Mouse (Mus musculus): ENCODE results near the gene Akr1c13. TPM values are rescaled to one million over a fixed set of nuclear protein-coding genes. Genes with fewer than 3 reads are reported as not detected.
A peak's percentile ranks its signal among the peaks of the same experiment; 100 is the strongest.

Gene Akr1c13
- polyA plus RNA-seq, 1 experiment from 2014 or later: 121 TPM

GRCm38 (mm10) chr13:4228441-4228840, 37.5 kb downstream of the Akr1c13 start, which contains the start of gene Akr1c19:
Gene Akr1c19 (plus strand): TSS chr13:4228700.
- Histone ChIP-seq H3K9ac (replicated peaks; ENCODE audit: low read depth, low read length) (no peak within 1 kb of the TSS), H3K36me3 (ENCODE audit: control insufficient read depth, insufficient read depth, low read length) (no peaks in the 10 kb centered on the region), H3K27ac (ENCODE audit: low read length) (no peak within 1 kb of the TSS), H3K4me3 (ENCODE audit: low read depth, low read length) (no peak within 1 kb of the TSS), H3K4me2 (replicated peaks; ENCODE audit: low read depth, low read length) (no peak within 1 kb of the TSS), H3K9me3 (ENCODE audit: control insufficient read depth, low read depth, low read length) (no peaks in the 10 kb centered on the region), H3K4me1 (ENCODE audit: control insufficient read depth, insufficient read depth, low read length) (no peaks in the 10 kb centered on the region), H3K27me3 (ENCODE audit: control insufficient read depth, insufficient read depth, low read length) (no peaks in the 10 kb centered on the region)
- no peak for ATAC-seq (ENCODE audit: insufficient number of reproducible peaks, insufficient read depth, low FRiP score, low read depth)
- WGBS: 63% methylated on average over 1 of the region's 1 CpGs

- ATAC-seq (ENCODE audit: insufficient number of reproducible peaks, insufficient read depth, low FRiP score, low read depth): no peak
- no peaks in the 10 kb centered on the region for H3K36me3 ChIP-seq (ENCODE audit: control insufficient read depth, insufficient read depth, low read length)
- no peak overlapping the region for H3K9ac ChIP-seq (replicated peaks; ENCODE audit: low read depth, low read length)
- H3K4me3 ChIP-seq (ENCODE audit: low read depth, low read length): no peak overlapping the region
- WGBS: 90% methylated on average over 8 of the region's 8 CpGs
- H3K27me3 ChIP-seq (ENCODE audit: control insufficient read depth, insufficient read depth, low read length): no peaks in the 10 kb centered on the region
- H3K9me3 ChIP-seq (ENCODE audit: control insufficient read depth, low read depth, low read length): no peaks in the 10 kb centered on the region
- no peak overlapping the region for H3K27ac ChIP-seq (ENCODE audit: low read length)
- no peaks in the 10 kb centered on the region for H3K4me1 ChIP-seq (ENCODE audit: control insufficient read depth, insufficient read depth, low read length)
- H3K4me2 ChIP-seq (replicated peaks; ENCODE audit: low read depth, low read length): no peak overlapping the region
Measured at GRCm38 (mm10) chr13:4230841-4231623, 40.1 kb downstream of the Akr1c13 start.

GRCm38 (mm10) chr13:4233135-4233534, 42.2 kb downstream of the Akr1c13 start:
- no peak overlapping the region for H3K9ac ChIP-seq (replicated peaks; ENCODE audit: low read depth, low read length)
- H3K4me1 ChIP-seq (ENCODE audit: control insufficient read depth, insufficient read depth, low read length): no peaks in the 10 kb centered on the region
- WGBS: 63% methylated on average over 1 of the region's 1 CpGs
- no peaks in the 10 kb centered on the region for H3K36me3 ChIP-seq (ENCODE audit: control insufficient read depth, insufficient read depth, low read length)
- H3K27ac ChIP-seq (ENCODE audit: low read length): 0 out of 2 replicates have a peak overlapping the region, but pooled peaks have one; percentile 7
- H3K27me3 ChIP-seq (ENCODE audit: control insufficient read depth, insufficient read depth, low read length): no peaks in the 10 kb centered on the region
- no peak overlapping the region for H3K4me2 ChIP-seq (replicated peaks; ENCODE audit: low read depth, low read length)
- H3K4me3 ChIP-seq (ENCODE audit: low read depth, low read length): no peak overlapping the region
- peak; percentile 53 for ATAC-seq (ENCODE audit: insufficient number of reproducible peaks, insufficient read depth, low FRiP score, low read depth)
- H3K9me3 ChIP-seq (ENCODE audit: control insufficient read depth, low read depth, low read length): no peaks in the 10 kb centered on the region

GRCm38 (mm10) chr13:4233536-4234172, 42.7 kb downstream of the Akr1c13 start:
- peak overlapping the region; percentile 58; the same call in 1 of the 2 replicates for H3K27ac ChIP-seq (ENCODE audit: low read length)
- H3K4me1 ChIP-seq (ENCODE audit: control insufficient read depth, insufficient read depth, low read length): no peaks in the 10 kb centered on the region
- ATAC-seq (ENCODE audit: insufficient number of reproducible peaks, insufficient read depth, low FRiP score, low read depth): peak; percentile 97
- peak overlapping the region; percentile 25 for H3K4me3 ChIP-seq (ENCODE audit: low read depth, low read length)
- no peaks in the 10 kb centered on the region for H3K27me3 ChIP-seq (ENCODE audit: control insufficient read depth, insufficient read depth, low read length)
- peak overlapping the region; percentile 21; the same call in 1 of the 2 replicates for H3K4me2 ChIP-seq (replicated peaks; ENCODE audit: low read depth, low read length)
- 40% methylated on average over 3 of the region's 3 CpGs for WGBS
- no peaks in the 10 kb centered on the region for H3K9me3 ChIP-seq (ENCODE audit: control insufficient read depth, low read depth, low read length)
- H3K36me3 ChIP-seq (ENCODE audit: control insufficient read depth, insufficient read depth, low read length): no peaks in the 10 kb centered on the region
- no peak overlapping the region for H3K9ac ChIP-seq (replicated peaks; ENCODE audit: low read depth, low read length)

- Histone ChIP-seq H3K27me3 (ENCODE audit: control insufficient read depth, insufficient read depth, low read length) (no peaks in the 10 kb centered on the region), H3K4me1 (ENCODE audit: control insufficient read depth, insufficient read depth, low read length) (no peaks in the 10 kb centered on the region), H3K4me3 (ENCODE audit: low read depth, low read length) (peak overlapping the region; percentile 13; the same call in 1 of the 2 replicates), H3K4me2 (replicated peaks; ENCODE audit: low read depth, low read length) (peak overlapping the region; percentile 46), H3K36me3 (ENCODE audit: control insufficient read depth, insufficient read depth, low read length) (no peaks in the 10 kb centered on the region), H3K9me3 (ENCODE audit: control insufficient read depth, low read depth, low read length) (no peaks in the 10 kb centered on the region), H3K9ac (replicated peaks; ENCODE audit: low read depth, low read length) (no peak overlapping the region), H3K27ac (ENCODE audit: low read length) (no peak overlapping the region; the same call in 1 of the 2 replicates)
- ATAC-seq (ENCODE audit: insufficient number of reproducible peaks, insufficient read depth, low FRiP score, low read depth): peak; percentile 94
- 2% methylated on average over 13 of the region's 13 CpGs for WGBS
Measured at GRCm38 (mm10) chr13:4244861-4245559, 54.1 kb downstream of the Akr1c13 start.

- Histone ChIP-seq H3K4me2 (replicated peaks; ENCODE audit: low read depth, low read length) (no peak overlapping the region), H3K27me3 (ENCODE audit: control insufficient read depth, insufficient read depth, low read length) (no peaks in the 10 kb centered on the region), H3K4me1 (ENCODE audit: control insufficient read depth, insufficient read depth, low read length) (no peaks in the 10 kb centered on the region), H3K36me3 (ENCODE audit: control insufficient read depth, insufficient read depth, low read length) (no peaks in the 10 kb centered on the region), H3K9me3 (ENCODE audit: control insufficient read depth, low read depth, low read length) (no peaks in the 10 kb centered on the region), H3K27ac (ENCODE audit: low read length) (no peak overlapping the region), H3K4me3 (ENCODE audit: low read depth, low read length) (no peak overlapping the region), H3K9ac (replicated peaks; ENCODE audit: low read depth, low read length) (no peak overlapping the region)
- no peak for ATAC-seq (ENCODE audit: insufficient number of reproducible peaks, insufficient read depth, low FRiP score, low read depth)
- WGBS: 64% methylated on average over 3 of the region's 3 CpGs
Measured at GRCm38 (mm10) chr13:4249347-4249746, 58.4 kb downstream of the Akr1c13 start.

Other genes with a start within 250 kb of the Akr1c13 start
- gene Ucn3, start 245.8 kb upstream of the Akr1c13 start, polyA plus RNA-seq (2014; fragmentation: Nextera tagmentation; extraction: Ambion mirVana): 0.16 TPM in 1 of 2 replicates, not detected in the other
- 2.0 and 2.9 TPM in 2 replicates for gene Akr1c14, start 142.1 kb upstream of the Akr1c13 start, polyA plus RNA-seq (2014; fragmentation: Nextera tagmentation; extraction: Ambion mirVana)
- 0.42 and 1.00 TPM in 2 replicates for gene Akr1c18, start 40.5 kb upstream of the Akr1c13 start, polyA plus RNA-seq (2014; fragmentation: Nextera tagmentation; extraction: Ambion mirVana)
- gene Akr1c19, start 37.5 kb downstream of the Akr1c13 start, polyA plus RNA-seq (2014; fragmentation: Nextera tagmentation; extraction: Ambion mirVana): 94.6 and 98.8 TPM in 2 replicates
- gene Akr1c12, start 88.3 kb downstream of the Akr1c13 start, polyA plus RNA-seq (2014; fragmentation: Nextera tagmentation; extraction: Ambion mirVana): 68.1 and 69.6 TPM in 2 replicates
- not detected in 2 replicates for gene Akr1c6, start 243.2 kb downstream of the Akr1c13 start, polyA plus RNA-seq (2014; fragmentation: Nextera tagmentation; extraction: Ambion mirVana)

Measured in stomach, embryonic 14.5 days (tissue).